Mouse (Mus musculus): ENCODE results near the gene Arid5b.

The Arid5b gene

GRCm38 (mm10) chr10:68236956-68237455, 41.5 kb downstream of the Arid5b start:
- DNase-seq (ENCODE audit: low spot score) = no peak

GRCm38 (mm10) chr10:68231385-68232182, 47.0 kb downstream of the Arid5b start:
- no peak for DNase-seq (ENCODE audit: low spot score)

- DNase-seq (ENCODE audit: low spot score) = no peak
These were observed 47.7 kb downstream of the Arid5b start for GRCm38 (mm10) chr10:68230653-68231384.

GRCm38 (mm10) chr10:68229640-68230565, 48.6 kb downstream of the Arid5b start:
- DNase-seq (ENCODE audit: low spot score) = no peak

GRCm38 (mm10) chr10:68222676-68223075, 55.9 kb downstream of the Arid5b start:
- DNase-seq (ENCODE audit: low spot score) = no peak

- no peak for DNase-seq (ENCODE audit: low spot score)
These were observed 56.5 kb downstream of the Arid5b start for GRCm38 (mm10) chr10:68222012-68222411.

GRCm38 (mm10) chr10:68219327-68219726, 59.2 kb downstream of the Arid5b start:
- no peak for DNase-seq (ENCODE audit: low spot score)

GRCm38 (mm10) chr10:68218678-68219077, 59.9 kb downstream of the Arid5b start:
- no peak for DNase-seq (ENCODE audit: low spot score)

GRCm38 (mm10) chr10:68214809-68215468, 63.6 kb downstream of the Arid5b start:
- DNase-seq (ENCODE audit: low spot score) = no peak

GRCm38 (mm10) chr10:68212061-68212915, 66.3 kb downstream of the Arid5b start:
- DNase-seq (ENCODE audit: low spot score) = peak; percentile 84

GRCm38 (mm10) chr10:68211514-68211913, 67.0 kb downstream of the Arid5b start:
- no peak for DNase-seq (ENCODE audit: low spot score)

- DNase-seq (ENCODE audit: low spot score) = no peak
These were observed 68.4 kb downstream of the Arid5b start for GRCm38 (mm10) chr10:68210025-68210642.

- DNase-seq (ENCODE audit: low spot score) = no peak
These were observed 69.9 kb downstream of the Arid5b start for GRCm38 (mm10) chr10:68208670-68209065.

- DNase-seq (ENCODE audit: low spot score) = no peak
These were observed 70.5 kb downstream of the Arid5b start for GRCm38 (mm10) chr10:68207803-68208669.

GRCm38 (mm10) chr10:68204391-68204790, 74.1 kb downstream of the Arid5b start:
- DNase-seq (ENCODE audit: low spot score) = no peak

- DNase-seq (ENCODE audit: low spot score) = no peak
These were observed 74.7 kb downstream of the Arid5b start for GRCm38 (mm10) chr10:68203860-68204259.

- no peak for DNase-seq (ENCODE audit: low spot score)
These were observed 75.2 kb downstream of the Arid5b start for GRCm38 (mm10) chr10:68203322-68203721.

- DNase-seq (ENCODE audit: low spot score) = no peak
These were observed 79.1 kb downstream of the Arid5b start for GRCm38 (mm10) chr10:68199440-68199839.

- DNase-seq (ENCODE audit: low spot score) = no peak
These were observed 82.2 kb downstream of the Arid5b start for GRCm38 (mm10) chr10:68196324-68196723.
